Mouse (Mus musculus): Measurements from ENCODE around the gene Knop1. TPM values are rescaled to one million over a fixed set of nuclear protein-coding genes. Genes with fewer than 3 reads are reported as not detected.

The Knop1 gene
- polyA plus RNA-seq, 1 experiment = 16.4 TPM

DNA sequence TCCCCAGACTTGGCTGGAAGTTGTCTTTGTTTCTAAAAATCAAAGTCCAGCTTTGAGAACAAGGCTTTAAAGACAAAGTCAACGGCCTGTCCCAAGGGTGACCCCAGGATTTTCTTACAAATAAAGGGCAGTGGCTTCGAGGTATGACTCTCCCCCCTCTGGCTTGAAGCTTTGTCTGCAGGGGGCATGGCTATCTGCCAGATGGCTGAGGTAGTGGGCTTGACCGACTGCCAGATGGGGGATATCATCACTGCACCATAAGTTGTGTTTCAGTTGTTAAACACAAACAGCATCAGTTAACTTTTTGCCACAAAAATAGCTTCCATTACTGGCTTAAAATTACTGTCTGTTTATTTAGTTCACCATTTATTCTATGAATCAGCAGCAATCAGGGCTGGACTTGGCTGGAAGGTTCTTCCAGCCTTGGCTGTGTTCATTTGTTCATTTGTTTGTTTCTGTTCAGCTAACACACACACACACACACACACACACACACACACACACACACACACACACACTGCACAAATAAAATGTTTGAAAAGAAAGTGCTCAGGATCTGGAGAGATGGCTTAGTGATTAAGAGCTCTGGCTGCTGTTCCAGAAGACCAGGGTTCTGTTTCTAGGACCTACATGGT, 33.1 kb upstream of the Knop1 start:
- Histone ChIP-seq H3K27me3 (ENCODE audit: control insufficient read depth, insufficient read depth, low read length) (no peaks in the 10 kb centered on the region), H3K27ac (ENCODE audit: insufficient read depth, low read length) (no peak overlapping the region), H3K4me1 (ENCODE audit: control insufficient read depth, insufficient read depth, low read length) (no peaks in the 10 kb centered on the region), H3K4me3 (replicated peaks; ENCODE audit: insufficient read depth, low read depth, low read length) (no peak overlapping the region)
- 18% methylated on average over 3 of the region's 3 CpGs for WGBS
- DNase-seq = peak in 1 of 2 experiments; percentile 25
- TF ChIP-seq POLR2A (IDR thresholded peaks at IDR 0.05; ENCODE audit: borderline replicate concordance, insufficient read depth, low read length) = no peak
- TF ChIP-seq CTCF (IDR thresholded peaks at IDR 0.05; ENCODE audit: borderline replicate concordance, insufficient read depth, low read depth, low read length) = no peak

DNA sequence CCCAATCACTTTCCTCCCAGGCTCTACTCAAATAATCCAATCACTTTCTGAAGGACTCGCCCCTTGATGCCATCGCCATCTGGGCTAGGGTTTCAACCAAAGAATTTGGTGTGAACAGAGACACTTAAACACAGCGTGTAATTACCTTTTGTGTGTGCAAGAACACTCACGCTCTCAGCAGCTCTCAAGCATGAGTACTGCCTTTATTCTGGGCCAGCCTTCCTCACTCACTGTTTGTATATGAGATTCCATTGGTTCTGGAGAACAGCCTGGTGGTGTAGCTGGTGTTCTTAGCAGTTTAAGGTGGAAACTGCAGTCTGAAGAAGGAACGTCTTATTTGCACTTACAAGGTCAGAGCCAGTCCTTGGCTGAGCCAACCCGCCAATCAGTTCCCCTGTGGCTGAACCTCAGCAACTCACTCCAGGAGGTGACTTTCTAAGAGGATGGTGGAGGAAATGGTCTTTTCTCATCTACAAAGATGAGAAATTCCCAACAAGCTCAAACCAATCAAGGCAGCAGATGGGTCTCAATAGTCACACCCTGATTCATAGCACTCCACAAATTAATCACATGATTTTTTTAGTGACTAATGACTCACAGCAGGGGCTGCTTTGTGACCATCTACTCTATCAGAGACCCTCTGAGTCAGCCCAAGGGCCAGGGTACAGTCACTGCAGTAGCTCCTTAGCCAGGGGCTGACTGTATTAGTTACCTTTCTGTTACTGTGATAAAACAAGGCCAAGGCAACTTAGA, 31.4 kb upstream of the Knop1 start:
- no peak overlapping the region for H3K4me3 ChIP-seq (replicated peaks; ENCODE audit: insufficient read depth, low read depth, low read length)
- no peak for DNase-seq
- H3K4me1 ChIP-seq (ENCODE audit: control insufficient read depth, insufficient read depth, low read length) = no peaks in the 10 kb centered on the region
- WGBS = 74% methylated on average over 6 of the region's 6 CpGs
- no peaks in the 10 kb centered on the region for H3K27me3 ChIP-seq (ENCODE audit: control insufficient read depth, insufficient read depth, low read length)
- TF ChIP-seq CTCF (IDR thresholded peaks at IDR 0.05; ENCODE audit: borderline replicate concordance, insufficient read depth, low read depth, low read length) = no peak
- no peak for TF ChIP-seq POLR2A (IDR thresholded peaks at IDR 0.05; ENCODE audit: borderline replicate concordance, insufficient read depth, low read length)
- H3K27ac ChIP-seq (ENCODE audit: insufficient read depth, low read length) = no peak overlapping the region

DNA sequence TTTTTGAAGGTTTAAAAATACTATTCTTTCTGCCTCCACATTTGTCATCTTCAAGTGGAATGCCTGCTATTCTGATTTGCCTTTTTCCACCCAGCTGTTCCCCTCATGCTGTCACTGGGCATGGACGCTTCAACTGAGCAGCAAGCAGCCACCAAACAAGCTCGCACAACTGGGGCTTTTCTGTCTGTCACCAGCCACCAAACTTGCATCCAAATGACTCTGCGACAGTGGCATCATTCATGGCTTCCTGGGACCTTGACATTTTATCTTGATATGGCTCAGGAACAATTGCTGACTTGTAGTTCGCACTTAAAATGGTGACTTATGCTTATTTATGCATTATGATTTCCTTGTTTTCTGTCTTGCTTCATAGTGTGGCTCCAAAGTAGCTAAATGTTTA, 28.9 kb upstream of the Knop1 start:
- H3K27ac ChIP-seq (ENCODE audit: insufficient read depth, low read length) = no peak overlapping the region
- DNase-seq = no peak
- 79% methylated on average over 4 of the region's 4 CpGs for WGBS
- no peaks in the 10 kb centered on the region for H3K27me3 ChIP-seq (ENCODE audit: control insufficient read depth, insufficient read depth, low read length)
- no peak overlapping the region for H3K4me3 ChIP-seq (replicated peaks; ENCODE audit: insufficient read depth, low read depth, low read length)
- TF ChIP-seq POLR2A (IDR thresholded peaks at IDR 0.05; ENCODE audit: borderline replicate concordance, insufficient read depth, low read length) = no peak
- no peak for TF ChIP-seq CTCF (IDR thresholded peaks at IDR 0.05; ENCODE audit: borderline replicate concordance, insufficient read depth, low read depth, low read length)
- no peaks in the 10 kb centered on the region for H3K4me1 ChIP-seq (ENCODE audit: control insufficient read depth, insufficient read depth, low read length)

DNA sequence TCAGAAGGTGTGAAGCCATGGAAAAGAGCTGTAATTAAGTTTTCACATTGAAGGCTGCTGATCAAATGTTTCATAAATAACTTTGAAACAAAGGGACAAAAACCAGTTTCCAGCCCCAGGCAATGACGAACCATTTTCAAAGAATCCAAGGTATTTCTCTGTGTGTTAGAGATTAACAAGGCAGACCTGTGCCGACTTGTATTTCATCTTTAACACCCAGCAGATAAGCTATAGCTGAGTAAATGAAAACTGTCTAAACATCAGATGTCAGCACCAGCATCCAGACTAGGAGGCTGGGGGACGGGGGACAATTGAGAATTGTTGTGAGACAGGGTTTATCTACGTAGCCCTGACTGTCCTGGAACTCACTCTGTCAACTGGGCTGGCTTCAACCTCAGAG, 27.9 kb upstream of the Knop1 start:
- TF ChIP-seq POLR2A (IDR thresholded peaks at IDR 0.05; ENCODE audit: borderline replicate concordance, insufficient read depth, low read length) = no peak
- DNase-seq = no peak
- Histone ChIP-seq H3K4me1 (ENCODE audit: control insufficient read depth, insufficient read depth, low read length) (no peaks in the 10 kb centered on the region), H3K27me3 (ENCODE audit: control insufficient read depth, insufficient read depth, low read length) (no peaks in the 10 kb centered on the region), H3K27ac (ENCODE audit: insufficient read depth, low read length) (no peak overlapping the region), H3K4me3 (replicated peaks; ENCODE audit: insufficient read depth, low read depth, low read length) (no peak overlapping the region)
- 92% methylated on average over 4 of the region's 4 CpGs for WGBS

DNA sequence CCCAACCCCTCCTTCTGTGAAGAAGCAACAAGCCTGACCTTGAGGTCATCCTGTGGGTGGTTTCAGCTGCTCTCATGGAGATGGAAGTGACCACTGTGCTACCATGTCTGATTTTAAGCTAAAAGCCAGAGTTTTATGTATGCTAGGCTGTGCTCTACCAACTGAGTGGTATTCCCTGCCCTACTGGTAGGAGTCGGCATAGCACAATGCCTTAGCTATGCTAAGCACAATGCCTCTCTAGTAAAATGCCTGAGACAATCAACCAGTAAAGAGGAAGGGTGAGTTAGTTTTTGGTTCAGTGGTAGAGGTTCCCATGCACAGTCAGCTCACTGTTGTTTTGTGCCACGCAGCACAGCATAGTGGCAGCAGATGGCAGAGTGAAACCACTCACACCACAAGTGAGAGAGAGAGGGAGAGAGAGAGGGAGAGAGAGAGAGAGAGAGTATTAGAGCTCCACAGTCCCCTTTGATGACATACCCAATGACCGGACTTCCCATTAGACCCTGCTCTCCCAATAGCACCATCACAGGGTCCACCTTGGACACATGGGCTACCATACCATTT, 23.5 kb upstream of the Knop1 start:
- Histone ChIP-seq H3K4me3 (replicated peaks; ENCODE audit: insufficient read depth, low read depth, low read length) (no peak overlapping the region), H3K4me1 (ENCODE audit: control insufficient read depth, insufficient read depth, low read length) (no peaks in the 10 kb centered on the region), H3K27me3 (ENCODE audit: control insufficient read depth, insufficient read depth, low read length) (no peaks in the 10 kb centered on the region), H3K27ac (ENCODE audit: insufficient read depth, low read length) (no peak overlapping the region)
- no peak for DNase-seq
- 84% methylated on average over 3 of the region's 3 CpGs for WGBS
- TF ChIP-seq POLR2A (IDR thresholded peaks at IDR 0.05; ENCODE audit: borderline replicate concordance, insufficient read depth, low read length) = no peak
- no peak for TF ChIP-seq CTCF (IDR thresholded peaks at IDR 0.05; ENCODE audit: borderline replicate concordance, insufficient read depth, low read depth, low read length)

DNA sequence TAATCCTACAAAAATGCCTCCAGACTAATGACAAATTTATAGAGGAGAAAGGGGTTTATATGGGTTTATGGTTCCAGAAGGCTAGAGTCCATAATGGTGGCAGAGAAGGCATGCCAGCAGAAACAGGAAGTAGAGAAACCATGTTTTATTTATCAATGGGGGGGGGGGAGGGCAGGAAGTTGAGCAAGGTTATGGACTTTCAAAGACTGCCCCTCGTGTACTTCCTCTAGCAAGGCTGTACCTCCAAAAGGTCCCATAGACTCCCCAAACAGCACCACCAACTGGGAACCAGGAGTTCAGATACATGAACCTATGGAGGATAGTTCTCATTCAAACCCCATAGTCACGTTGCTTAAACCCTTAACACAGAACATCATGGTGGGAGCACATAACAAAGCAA, 9.3 kb upstream of the Knop1 start:
- 83% methylated on average over 2 of the region's 2 CpGs for WGBS
- Histone ChIP-seq H3K27ac (ENCODE audit: insufficient read depth, low read length) (no peak overlapping the region), H3K4me3 (replicated peaks; ENCODE audit: insufficient read depth, low read depth, low read length) (no peak overlapping the region), H3K4me1 (ENCODE audit: control insufficient read depth, insufficient read depth, low read length) (no peaks in the 10 kb centered on the region), H3K27me3 (ENCODE audit: control insufficient read depth, insufficient read depth, low read length) (no peaks in the 10 kb centered on the region)
- TF ChIP-seq POLR2A (IDR thresholded peaks at IDR 0.05; ENCODE audit: borderline replicate concordance, insufficient read depth, low read length) = no peak
- no peak for TF ChIP-seq CTCF (IDR thresholded peaks at IDR 0.05; ENCODE audit: borderline replicate concordance, insufficient read depth, low read depth, low read length)
- DNase-seq = no peak

DNA sequence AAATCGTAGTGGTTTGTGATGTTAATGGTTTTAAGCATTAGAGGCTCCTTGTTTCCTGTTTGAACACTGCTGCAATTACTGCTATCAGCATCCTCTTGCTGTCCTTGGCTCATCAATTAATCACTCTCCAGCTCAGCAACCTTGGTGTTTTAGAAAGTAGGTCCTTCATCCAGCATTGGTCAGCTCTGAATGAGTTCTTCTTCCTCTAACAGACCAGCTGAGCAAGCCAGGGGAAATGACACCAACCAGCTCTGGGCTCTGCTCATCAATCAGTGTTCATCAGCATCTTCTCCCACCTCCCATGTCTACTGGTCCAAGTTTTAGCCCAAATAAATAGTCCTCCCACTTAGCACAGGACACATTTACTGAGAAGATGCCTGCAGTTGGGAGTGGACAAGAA, 2.6 kb upstream of the Knop1 start:
- Histone ChIP-seq H3K4me1 (ENCODE audit: control insufficient read depth, insufficient read depth, low read length) (no peaks in the 10 kb centered on the region; the same call in 1 of the 2 replicates), H3K4me3 (replicated peaks; ENCODE audit: insufficient read depth, low read depth, low read length) (no peak overlapping the region), H3K27me3 (ENCODE audit: control insufficient read depth, insufficient read depth, low read length) (no peaks in the 10 kb centered on the region), H3K27ac (ENCODE audit: insufficient read depth, low read length) (no peak overlapping the region)
- WGBS = 92% methylated on average over 1 of the region's 1 CpGs
- DNase-seq = no peak
- TF ChIP-seq POLR2A (IDR thresholded peaks at IDR 0.05; ENCODE audit: borderline replicate concordance, insufficient read depth, low read length) = no peak
- TF ChIP-seq CTCF (IDR thresholded peaks at IDR 0.05; ENCODE audit: borderline replicate concordance, insufficient read depth, low read depth, low read length) = no peak

All from cerebellum, adult 2 months (tissue).